Mouse (Mus musculus): ENCODE measurements around the gene Casc3. TPM values are rescaled to one million over a fixed set of nuclear protein-coding genes. Genes with fewer than 3 reads are reported as not detected.
A peak's percentile ranks its signal among the peaks of the same experiment; 100 is the strongest.

Casc3 gene
- polyA plus RNA-seq, 1 experiment from 2014 or later: 12.4 TPM

DNA sequence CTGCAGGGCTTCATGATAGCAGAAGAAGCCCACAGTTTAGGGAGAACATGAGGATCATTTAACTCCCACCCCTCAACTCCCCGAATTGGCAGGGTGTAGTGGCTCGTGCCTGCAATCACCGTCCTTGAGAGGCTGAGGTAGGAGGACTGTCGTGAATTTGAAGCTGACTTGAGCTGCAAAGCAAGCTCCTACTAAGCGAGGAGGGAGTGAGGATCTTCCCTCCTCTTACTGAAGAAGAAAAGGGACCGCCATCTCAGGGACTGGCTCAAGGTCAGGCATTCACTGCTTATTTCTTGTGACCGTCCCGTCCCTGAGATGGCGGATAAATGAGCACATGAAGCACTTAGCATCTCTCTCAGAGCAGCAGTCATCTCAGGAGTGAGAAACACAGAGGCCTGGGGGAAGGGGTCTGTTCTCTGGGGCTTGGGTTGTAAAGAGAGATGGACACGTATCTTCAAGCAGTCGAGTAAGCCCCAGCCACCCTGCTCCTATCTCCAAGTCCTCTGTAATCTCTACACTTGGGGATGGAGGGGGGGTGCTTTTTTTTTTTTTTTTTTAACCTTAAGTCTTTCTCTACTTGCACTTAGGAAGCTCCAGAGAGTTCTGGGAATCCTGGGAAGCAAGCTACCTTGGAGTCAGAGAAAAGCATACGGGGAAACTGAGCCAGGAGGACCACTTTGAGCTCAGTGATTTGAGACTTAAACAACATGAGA is 28.5 kb upstream of the Casc3 start:
- Histone ChIP-seq H3K4me2 (replicated peaks; ENCODE audit: low read depth) (peak overlapping the region; percentile 67; the same call in 1 of the 2 replicates), H3K9me3 (ENCODE audit: control insufficient read depth, low read length) (no peaks in the 10 kb centered on the region), H3K27me3 (ENCODE audit: control insufficient read depth, insufficient read depth, low read length) (no peaks in the 10 kb centered on the region), H3K4me3 (ENCODE audit: low read depth, low read length) (no peak overlapping the region), H3K4me1 (replicated peaks; ENCODE audit: control insufficient read depth, insufficient read depth) (peaks cover 16% of the 10 kb centered on the region), H3K27ac (replicated peaks) (peak overlapping the region; percentile 95), H3K36me3 (ENCODE audit: control insufficient read depth, insufficient read depth, low read length) (peaks cover 4% of the 10 kb centered on the region; the same call in 1 of the 2 replicates), H3K9ac (ENCODE audit: low read length) (peak overlapping the region; percentile 43; the same call in 1 of the 2 replicates)
- TF ChIP-seq EP300 (optimal IDR thresholded peaks at IDR 0.05): no peak
- TF ChIP-seq CTCF (IDR thresholded peaks at IDR 0.05; ENCODE audit: low read depth): no peak
- DNase-seq (ENCODE audit: low spot score) (peak; percentile 19), ATAC-seq (ENCODE audit: low FRiP score, low TSS enrichment) (no peak)
- whole genome bisulfite sequencing: 34% methylated on average over 12 of the region's 12 CpGs

DNA sequence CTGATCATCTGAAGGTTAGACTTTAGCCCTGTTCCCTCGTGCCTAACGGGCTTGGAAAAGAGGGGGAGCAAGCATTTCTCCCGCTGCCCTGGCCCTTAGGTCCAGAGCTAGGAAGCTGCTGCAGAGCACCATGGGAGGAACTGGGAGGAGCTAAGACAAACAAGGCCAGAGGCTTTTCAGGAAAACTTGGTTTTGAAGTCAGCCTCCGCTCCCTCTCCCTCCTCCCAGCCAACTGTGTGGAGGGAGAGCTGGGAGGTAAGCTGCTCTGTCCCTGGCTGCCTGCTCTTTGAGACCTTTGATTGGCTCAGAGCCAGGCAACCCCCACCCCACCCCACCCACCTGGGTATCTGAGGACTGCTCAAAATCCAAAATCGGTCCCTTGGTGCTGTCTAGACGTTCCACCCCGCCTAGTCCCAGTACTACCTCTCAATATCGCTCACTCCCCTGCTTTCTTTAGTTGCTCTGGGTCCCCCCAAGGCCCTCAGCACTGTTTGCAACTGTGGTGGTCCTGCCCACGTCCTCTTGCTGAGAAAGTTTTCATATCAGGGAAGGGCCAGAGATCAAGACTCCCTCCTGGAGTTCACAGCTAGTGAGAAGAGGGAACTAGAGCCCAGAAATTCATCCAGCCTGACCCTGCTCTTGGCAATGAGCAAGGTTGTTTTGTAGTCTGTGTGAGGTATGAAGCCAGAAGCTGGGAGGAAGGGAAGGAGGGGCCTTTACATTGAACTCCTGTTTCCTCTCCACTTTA is 27.7 kb upstream of the Casc3 start:
- Histone ChIP-seq H3K4me1 (replicated peaks; ENCODE audit: control insufficient read depth, insufficient read depth) (peaks cover 16% of the 10 kb centered on the region), H3K9me3 (ENCODE audit: control insufficient read depth, low read length) (no peaks in the 10 kb centered on the region), H3K36me3 (ENCODE audit: control insufficient read depth, insufficient read depth, low read length) (no peaks in the 10 kb centered on the region), H3K9ac (ENCODE audit: low read length) (peak overlapping the region; percentile 43), H3K27me3 (ENCODE audit: control insufficient read depth, insufficient read depth, low read length) (no peaks in the 10 kb centered on the region), H3K4me2 (replicated peaks; ENCODE audit: low read depth) (peak overlapping the region; percentile 32), H3K4me3 (ENCODE audit: low read depth, low read length) (no peak overlapping the region), H3K27ac (replicated peaks) (peak overlapping the region; percentile 95)
- whole genome bisulfite sequencing: 8% methylated on average over 9 of the region's 9 CpGs
- TF ChIP-seq CTCF (IDR thresholded peaks at IDR 0.05; ENCODE audit: low read depth) (no peak), EP300 (optimal IDR thresholded peaks at IDR 0.05) (no peak)
- DNase-seq (ENCODE audit: low spot score): peak; percentile 58
- no peak for ATAC-seq (ENCODE audit: low FRiP score, low TSS enrichment)

DNA sequence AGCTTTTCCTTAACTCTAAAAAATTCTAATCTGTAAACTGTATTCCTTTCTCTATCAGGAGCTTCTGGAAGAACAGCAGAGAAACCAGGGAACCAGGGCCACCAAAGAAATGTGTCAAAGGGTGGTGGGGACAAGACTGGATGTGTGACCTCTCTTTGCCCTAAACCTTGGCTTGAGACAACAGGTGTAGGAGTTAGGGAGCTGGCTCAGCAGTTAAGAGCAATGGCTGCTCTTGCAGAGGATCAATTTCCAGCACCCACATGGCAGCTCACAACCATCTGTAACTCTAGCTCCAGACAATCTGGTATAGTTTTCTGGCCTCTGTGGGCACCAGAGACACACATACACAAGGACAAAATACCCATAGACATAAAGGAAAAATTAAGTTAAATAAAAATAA is 26.8 kb upstream of the Casc3 start:
- Histone ChIP-seq H3K4me1 (replicated peaks; ENCODE audit: control insufficient read depth, insufficient read depth) (peaks cover 21% of the 10 kb centered on the region), H3K36me3 (ENCODE audit: control insufficient read depth, insufficient read depth, low read length) (no peaks in the 10 kb centered on the region), H3K4me2 (replicated peaks; ENCODE audit: low read depth) (no peak overlapping the region), H3K9ac (ENCODE audit: low read length) (no peak overlapping the region), H3K9me3 (ENCODE audit: control insufficient read depth, low read length) (no peaks in the 10 kb centered on the region), H3K27me3 (ENCODE audit: control insufficient read depth, insufficient read depth, low read length) (no peaks in the 10 kb centered on the region), H3K27ac (replicated peaks) (peak overlapping the region; percentile 95), H3K4me3 (ENCODE audit: low read depth, low read length) (no peak overlapping the region)
- no peak for ATAC-seq (ENCODE audit: low FRiP score, low TSS enrichment)
- TF ChIP-seq EP300 (optimal IDR thresholded peaks at IDR 0.05): no peak
- DNase-seq (ENCODE audit: low spot score): no peak

DNA sequence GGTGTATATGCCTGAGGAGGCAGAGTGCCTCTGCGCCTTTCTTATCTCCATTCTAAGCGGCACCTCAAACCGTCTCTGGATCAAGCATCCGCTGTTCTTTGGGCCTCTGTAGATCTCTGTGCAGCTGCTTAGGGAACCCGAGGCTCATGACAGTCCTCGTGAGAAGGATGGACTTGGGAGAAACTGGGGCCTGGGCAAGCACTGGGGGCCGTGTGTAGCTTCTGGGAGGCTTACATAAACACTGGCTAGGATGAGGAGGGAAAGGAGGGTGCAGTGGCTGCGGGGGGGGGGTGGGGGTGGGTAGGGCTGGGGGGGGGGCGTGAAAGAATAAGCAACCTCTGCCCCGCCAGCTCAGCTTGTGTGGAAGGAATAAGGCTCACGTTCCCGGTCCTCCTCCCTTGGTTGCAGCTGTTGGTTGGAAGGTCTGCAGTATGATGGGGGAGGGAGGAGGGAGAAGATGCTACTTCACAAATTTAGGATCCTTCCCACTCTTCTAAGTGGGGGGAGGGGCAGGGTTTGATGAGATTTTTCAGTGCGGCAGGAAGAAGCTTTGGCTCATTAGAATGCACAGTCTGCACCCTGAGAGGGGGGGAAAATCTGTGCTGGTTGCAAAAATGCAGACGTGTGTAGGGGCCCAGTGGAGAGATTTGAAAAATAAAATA is 22.7 kb upstream of the Casc3 start:
- H3K36me3 ChIP-seq (ENCODE audit: control insufficient read depth, insufficient read depth, low read length): no peaks in the 10 kb centered on the region
- H3K9ac ChIP-seq (ENCODE audit: low read length): peak overlapping the region; percentile 31; the same call in 1 of the 2 replicates
- DNase-seq (ENCODE audit: low spot score): no peak
- ATAC-seq (ENCODE audit: low FRiP score, low TSS enrichment): no peak; the same call in 1 of the 2 replicates
- no peak overlapping the region for H3K4me3 ChIP-seq (ENCODE audit: low read depth, low read length)
- H3K4me2 ChIP-seq (replicated peaks; ENCODE audit: low read depth): peak overlapping the region; percentile 5; the same call in 1 of the 2 replicates
- H3K27me3 ChIP-seq (ENCODE audit: control insufficient read depth, insufficient read depth, low read length): no peaks in the 10 kb centered on the region
- no peaks in the 10 kb centered on the region for H3K9me3 ChIP-seq (ENCODE audit: control insufficient read depth, low read length)
- H3K27ac ChIP-seq (replicated peaks): peak overlapping the region; percentile 97
- WGBS: 29% methylated on average over 12 of the region's 14 CpGs
- H3K4me1 ChIP-seq (replicated peaks; ENCODE audit: control insufficient read depth, insufficient read depth): peaks cover 26% of the 10 kb centered on the region
- TF ChIP-seq CTCF (IDR thresholded peaks at IDR 0.05; ENCODE audit: low read depth) (no peak), EP300 (optimal IDR thresholded peaks at IDR 0.05) (no peak)

DNA sequence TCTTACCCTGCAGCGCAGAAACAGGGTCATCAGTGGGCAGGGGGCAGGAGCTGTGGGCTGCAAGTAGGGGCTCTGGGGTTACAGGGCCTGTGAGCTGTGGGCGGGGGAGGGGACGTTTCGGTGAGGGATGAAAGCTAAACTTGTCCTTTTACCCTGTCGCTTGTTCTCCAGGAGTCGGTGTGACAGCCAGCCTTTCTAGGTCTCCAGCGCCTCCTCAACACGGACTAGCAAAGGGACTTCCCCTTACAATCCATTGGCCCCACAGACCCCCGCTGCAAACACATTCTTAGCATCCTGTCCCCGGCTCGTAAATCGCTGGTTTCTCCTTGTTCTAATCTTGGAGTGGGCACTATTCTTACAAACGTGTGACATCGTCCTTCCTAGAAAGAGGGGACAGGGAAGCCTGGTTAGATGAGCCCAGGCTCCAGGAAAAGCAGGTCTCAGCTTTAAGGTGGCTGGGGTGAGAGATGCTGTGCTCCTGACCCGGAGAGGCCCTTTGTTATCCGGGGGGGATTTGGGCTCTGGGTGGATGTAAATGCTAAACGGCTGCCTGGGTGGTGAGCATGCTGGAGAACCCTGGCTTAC is 22.0 kb upstream of the Casc3 start:
- Histone ChIP-seq H3K4me3 (ENCODE audit: low read depth, low read length) (no peak overlapping the region), H3K4me2 (replicated peaks; ENCODE audit: low read depth) (peak overlapping the region; percentile 28), H3K9me3 (ENCODE audit: control insufficient read depth, low read length) (no peaks in the 10 kb centered on the region), H3K27me3 (ENCODE audit: control insufficient read depth, insufficient read depth, low read length) (no peaks in the 10 kb centered on the region), H3K36me3 (ENCODE audit: control insufficient read depth, insufficient read depth, low read length) (no peaks in the 10 kb centered on the region), H3K4me1 (replicated peaks; ENCODE audit: control insufficient read depth, insufficient read depth) (peaks cover 23% of the 10 kb centered on the region), H3K27ac (replicated peaks) (peak overlapping the region; percentile 97), H3K9ac (ENCODE audit: low read length) (peak overlapping the region; percentile 54)
- DNase-seq (ENCODE audit: low spot score) (no peak), ATAC-seq (ENCODE audit: low FRiP score, low TSS enrichment) (no peak)
- WGBS: 10% methylated on average over 17 of the region's 17 CpGs
- TF ChIP-seq CTCF (IDR thresholded peaks at IDR 0.05; ENCODE audit: low read depth) (no peak), EP300 (optimal IDR thresholded peaks at IDR 0.05) (no peak)
